Mouse (Mus musculus) megakaryocyte, embryonic 14.5 days (primary cell): ENCODE results near the gene Srsf4. TPM values are rescaled to one million over a fixed set of nuclear protein-coding genes. Genes with fewer than 3 reads are reported as not detected.
A peak's percentile ranks its signal among the peaks of the same experiment; 100 is the strongest.

Source experiments
- H3K27me3 ChIP-seq: replicated peaks from 2 replicates; pipeline ENCODE3; 2012; ENCODE audit warnings: inconsistent platforms
- H3K36me3 ChIP-seq: replicated peaks from 2 replicates; pipeline ENCODE3; 2012; ENCODE audit warnings: low read length, inconsistent platforms, mixed read lengths
- H3K4me1 ChIP-seq: 2 replicates; pipeline ENCODE4 v1.6.1; 2012; ENCODE audit warnings: inconsistent platforms
- H3K4me3 ChIP-seq: replicated peaks from 2 replicates; pipeline ENCODE3; 2012; ENCODE audit warnings: moderate library complexity, mild to moderate bottlenecking, inconsistent platforms
- H3K9me3 ChIP-seq: 2 replicates; pipeline ENCODE4 v1.6.1; 2012; ENCODE audit warnings: inconsistent platforms
- FLI1 ChIP-seq: IDR thresholded peaks from 2 replicates; pipeline ENCODE4 v1.6.1; 2012; ENCODE audit warnings: low read length, inconsistent platforms, mixed read lengths
- GATA1 ChIP-seq: IDR thresholded peaks from 3 replicates; pipeline ENCODE4 v1.6.1; 2012; ENCODE audit warnings: mixed read lengths, low read length, inconsistent platforms, borderline replicate concordance
- polyA plus RNA-seq: library from polyadenylated mRNA; stranded (reverse); fragments of >175 nt; gene quantifications from 2 replicates; pipeline ENCODE4 v1.2.3, GENCODE M21; 2012; ENCODE audit warnings: low replicate concordance; ENCODE audit not compliant: insufficient read depth

Gene Srsf4
- polyA plus RNA-seq, 1 experiment, result 135 TPM

GRCm38 (mm10) chr4:131890692-131891091 is 17.3 kb downstream of the Srsf4 start:
- H3K4me3 ChIP-seq, result no peak overlapping the region
- peaks cover 53% of the 10 kb centered on the region for H3K4me1 ChIP-seq
- peaks cover 90% of the 10 kb centered on the region for H3K36me3 ChIP-seq
- H3K9me3 ChIP-seq, result no peaks in the 10 kb centered on the region
- H3K27me3 ChIP-seq, result no peaks in the 10 kb centered on the region
- TF ChIP-seq FLI1, result no peak
- TF ChIP-seq GATA1, result no peak

GRCm38 (mm10) chr4:131897109-131897508 is 23.7 kb downstream of the Srsf4 start:
- Histone ChIP-seq H3K4me3 (no peak overlapping the region), H3K4me1 (0 out of 2 replicates have a peak, but pooled peaks cover 7% of the 10 kb centered on the region), H3K36me3 (peaks cover 83% of the 10 kb centered on the region), H3K27me3 (no peaks in the 10 kb centered on the region), H3K9me3 (no peaks in the 10 kb centered on the region)
- TF ChIP-seq GATA1 (no peak), FLI1 (no peak)

DNA sequence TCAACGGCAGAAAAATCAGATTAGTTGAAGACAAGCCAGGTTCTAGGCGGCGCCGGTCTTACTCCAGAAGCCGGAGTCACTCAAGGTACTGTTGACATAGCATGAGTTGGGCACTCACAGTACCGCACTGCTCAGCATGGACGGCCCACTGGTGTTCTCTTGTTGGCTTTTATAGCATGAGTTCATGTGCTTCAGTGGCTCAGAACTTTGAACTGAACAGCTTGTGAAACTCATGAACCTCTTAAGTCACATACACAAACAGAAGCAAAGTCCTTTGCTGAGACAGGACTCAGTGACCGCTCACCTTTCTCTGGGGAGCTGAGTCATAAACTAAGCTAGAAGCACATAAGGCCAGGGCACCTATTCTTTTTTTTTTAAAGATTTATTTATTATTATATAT is 24.4 kb downstream of the Srsf4 start:
- Histone ChIP-seq H3K4me1 (0 out of 2 replicates have a peak, but pooled peaks cover 8% of the 10 kb centered on the region), H3K9me3 (no peaks in the 10 kb centered on the region), H3K4me3 (no peak overlapping the region), H3K27me3 (no peaks in the 10 kb centered on the region), H3K36me3 (peaks cover 83% of the 10 kb centered on the region)
- TF ChIP-seq FLI1, result no peak
- no peak for TF ChIP-seq GATA1

DNA sequence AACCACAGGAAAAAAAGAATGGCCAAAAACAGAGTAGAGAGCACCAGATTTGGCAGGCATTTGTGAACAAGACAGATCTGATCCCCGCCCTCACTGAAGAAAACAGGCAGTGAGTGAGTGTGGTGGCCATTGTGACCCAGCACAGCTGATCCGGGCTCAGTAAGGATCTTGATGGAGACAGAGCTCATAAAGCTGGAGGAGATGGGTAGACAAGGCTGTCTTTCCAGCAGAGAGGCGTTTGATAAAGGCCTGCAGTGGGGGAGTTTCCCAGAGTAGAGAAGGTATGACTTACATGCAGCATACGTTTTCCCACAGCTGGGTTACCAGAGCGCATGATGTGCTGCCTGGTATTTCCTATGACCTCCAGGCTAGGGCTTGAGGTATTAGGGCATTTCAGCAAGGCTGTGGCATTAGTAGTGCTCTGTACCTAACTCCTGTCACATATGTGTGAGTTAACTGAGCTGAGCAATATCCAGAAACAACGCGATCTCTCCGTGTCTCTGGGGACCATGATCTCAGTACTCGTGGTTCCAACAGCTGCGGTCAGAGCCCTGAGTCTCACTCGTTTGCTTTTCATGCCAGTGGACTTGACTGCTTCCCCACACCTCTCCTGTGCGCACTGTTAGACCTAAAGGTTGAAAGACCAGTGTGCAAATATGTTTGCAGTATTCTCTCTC is 25.2 kb downstream of the Srsf4 start:
- peaks cover 77% of the 10 kb centered on the region for H3K36me3 ChIP-seq
- H3K27me3 ChIP-seq, result no peaks in the 10 kb centered on the region

GRCm38 (mm10) chr4:131899180-131899554 is 25.8 kb downstream of the Srsf4 start:
- TF ChIP-seq GATA1, result no peak
- no peak for TF ChIP-seq FLI1
- Histone ChIP-seq H3K4me3 (no peak overlapping the region), H3K27me3 (no peaks in the 10 kb centered on the region), H3K4me1 (0 out of 2 replicates have a peak, but pooled peaks cover 8% of the 10 kb centered on the region), H3K9me3 (no peaks in the 10 kb centered on the region), H3K36me3 (peaks cover 77% of the 10 kb centered on the region)

More for the DNA sequence above, 25.2 kb downstream of the Srsf4 start:
- TF ChIP-seq FLI1, result no peak
- TF ChIP-seq GATA1, result no peak
- Histone ChIP-seq H3K4me1 (0 out of 2 replicates have a peak, but pooled peaks cover 8% of the 10 kb centered on the region), H3K4me3 (no peak overlapping the region), H3K9me3 (no peaks in the 10 kb centered on the region)

DNA sequence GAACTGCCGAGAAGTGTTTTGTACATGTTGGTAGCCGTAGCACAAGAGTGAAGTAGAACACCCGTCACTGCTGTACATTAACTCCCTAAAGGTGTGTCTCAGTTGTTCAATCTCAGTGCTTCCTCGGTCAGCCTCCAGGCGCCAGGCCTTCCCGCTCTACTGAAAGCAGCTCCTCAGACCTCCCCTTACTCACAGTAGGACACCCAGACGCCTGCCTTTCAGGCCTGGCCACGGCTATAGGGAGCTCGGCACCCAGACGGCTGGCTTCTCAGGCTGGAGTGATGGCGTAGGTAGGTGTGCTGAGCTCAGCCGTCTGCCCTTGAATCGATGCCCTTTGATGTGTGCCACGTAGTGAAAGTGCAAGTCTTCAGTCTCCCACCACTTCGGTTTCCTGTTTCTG is 27.7 kb downstream of the Srsf4 start:
- no peaks in the 10 kb centered on the region for H3K9me3 ChIP-seq
- 0 out of 2 replicates have a peak, but pooled peaks cover 8% of the 10 kb centered on the region for H3K4me1 ChIP-seq
- H3K27me3 ChIP-seq, result no peaks in the 10 kb centered on the region
- no peak overlapping the region for H3K4me3 ChIP-seq
- peaks cover 85% of the 10 kb centered on the region for H3K36me3 ChIP-seq
- TF ChIP-seq GATA1 (no peak), FLI1 (no peak)

GRCm38 (mm10) chr4:131904478-131904877 is 31.1 kb downstream of the Srsf4 start:
- Histone ChIP-seq H3K4me1 (peaks cover 6% of the 10 kb centered on the region; the same call in 1 of the 2 replicates), H3K36me3 (peaks cover 84% of the 10 kb centered on the region), H3K9me3 (peaks cover 6% of the 10 kb centered on the region; the same call in 1 of the 2 replicates), H3K27me3 (no peaks in the 10 kb centered on the region), H3K4me3 (no peak overlapping the region)
- TF ChIP-seq FLI1 (no peak), GATA1 (no peak)

DNA sequence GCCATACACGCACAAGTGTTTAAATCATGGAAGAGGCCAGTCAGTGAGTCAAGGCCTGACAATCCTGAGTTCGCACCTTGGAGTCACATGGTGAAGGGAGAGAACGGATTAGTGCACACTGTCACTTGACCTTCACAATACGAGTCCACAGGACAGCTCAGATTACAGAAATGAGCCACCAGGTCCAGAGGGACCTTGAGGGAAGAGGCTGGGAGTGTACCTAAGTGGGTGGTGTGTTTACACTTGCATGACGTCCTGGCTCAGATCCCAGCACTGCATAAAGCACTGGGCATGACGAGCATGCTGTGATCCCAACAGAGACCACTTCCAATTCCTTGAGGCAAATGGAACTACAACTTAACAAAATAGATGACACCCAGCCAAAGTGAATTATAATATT is 33.0 kb downstream of the Srsf4 start:
- Histone ChIP-seq H3K36me3 (peaks cover 69% of the 10 kb centered on the region), H3K27me3 (peaks cover under 1% of the 10 kb centered on the region), H3K9me3 (peaks cover 6% of the 10 kb centered on the region; the same call in 1 of the 2 replicates), H3K4me1 (peaks cover 26% of the 10 kb centered on the region), H3K4me3 (no peak overlapping the region)
- TF ChIP-seq FLI1 (no peak), GATA1 (no peak)

DNA sequence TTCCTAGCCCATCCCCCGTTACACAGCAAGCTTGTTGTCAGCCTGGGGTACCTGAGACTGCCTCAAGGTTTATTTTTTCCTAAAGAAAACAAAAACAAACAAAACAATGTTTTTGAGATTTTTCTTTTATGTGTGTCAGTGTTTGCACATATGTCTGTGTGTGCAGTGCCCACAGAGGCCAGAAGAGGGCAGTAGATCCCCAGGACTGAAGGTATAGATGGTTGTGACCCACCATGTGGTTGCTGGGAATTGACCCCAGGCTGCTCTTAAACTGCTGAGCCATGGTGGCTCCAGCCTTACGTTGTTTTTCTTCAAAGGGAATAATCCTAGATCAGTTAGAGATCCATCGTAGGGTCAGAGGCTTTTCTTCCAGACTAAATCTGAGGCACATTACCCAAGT is 34.5 kb downstream of the Srsf4 start:
- TF ChIP-seq GATA1 (no peak), FLI1 (no peak)
- no peak overlapping the region for H3K4me3 ChIP-seq
- peaks cover 6% of the 10 kb centered on the region; the same call in 1 of the 2 replicates for H3K9me3 ChIP-seq
- H3K4me1 ChIP-seq, result peaks cover 30% of the 10 kb centered on the region
- H3K27me3 ChIP-seq, result peaks cover 10% of the 10 kb centered on the region
- peaks cover 58% of the 10 kb centered on the region for H3K36me3 ChIP-seq

- H3K27me3 ChIP-seq, result peaks cover 32% of the 10 kb centered on the region
- H3K36me3 ChIP-seq, result peaks cover 46% of the 10 kb centered on the region
- TF ChIP-seq GATA1, result no peak
- TF ChIP-seq FLI1, result no peak
- H3K9me3 ChIP-seq, result peaks cover 6% of the 10 kb centered on the region; the same call in 1 of the 2 replicates
- peaks cover 54% of the 10 kb centered on the region for H3K4me1 ChIP-seq
- peak overlapping the region; percentile 85 for H3K4me3 ChIP-seq
Observed at GRCm38 (mm10) chr4:131910237-131910994, 37.0 kb downstream of the Srsf4 start.
